Mouse (Mus musculus) bone marrow, adult 2 months (tissue): ENCODE measurements around the gene Rras2. TPM values are rescaled to one million over a fixed set of nuclear protein-coding genes. Genes with fewer than 3 reads are reported as not detected.
A peak's percentile ranks its signal among the peaks of the same experiment; 100 is the strongest.

ENCODE experiments used
- H3K27ac ChIP-seq: fragments of 200-500 bp; 2 replicates; pipeline ENCODE4 v1.5.1; 2012; ENCODE audit warnings: low read depth, mild to moderate bottlenecking, control low read depth, inconsistent platforms, low read length; ENCODE audit not compliant: control insufficient read depth, poor library complexity, insufficient read depth
- H3K4me1 ChIP-seq: fragments of 200-500 bp; 2 replicates; pipeline ENCODE4 v1.6.1; 2011; ENCODE audit warnings: low read length; ENCODE audit not compliant: control insufficient read depth, insufficient read depth
- H3K4me3 ChIP-seq: fragments of 200-500 bp; replicated peaks from 2 replicates; pipeline ENCODE3; 2011; ENCODE audit warnings: mild to moderate bottlenecking, low read depth, low read length, control low read depth; ENCODE audit not compliant: control insufficient read depth
- CTCF ChIP-seq: fragments of 200-500 bp; IDR thresholded peaks from 2 replicates; pipeline ENCODE4 v1.5.1; 2011; ENCODE audit warnings: low read length, control low read depth; ENCODE audit not compliant: control insufficient read depth, insufficient read depth
- POLR2A ChIP-seq: fragments of 200-500 bp; IDR thresholded peaks from 2 replicates; pipeline ENCODE4 v1.6.1; 2011; ENCODE audit warnings: low read depth, mild to moderate bottlenecking, control low read depth, low read length, borderline replicate concordance; ENCODE audit not compliant: control insufficient read depth
- WGBS: fragments of 180-500 bp; shearing (Covaris S2); methylation state at CpG from one replicate; pipeline ENCODE4 v1.1.7; 2018; 5-methylcytosine and 5-hydroxymethylcytosine counted together
- polyA plus RNA-seq: library from polyadenylated mRNA; stranded (reverse); fragments of >200 nt; gene quantifications from 2 replicates; pipeline ENCODE4 v1.2.4, GENCODE M21; 2011; ENCODE audit warnings: low replicate concordance; ENCODE audit not compliant: missing spikeins, insufficient read depth, insufficient read length

Rras2 gene
- 2.7 and 11.5 TPM in 2 replicates for polyA plus RNA-seq

GRCm38 (mm10) chr7:114117444-114117905 lies at the start of gene Rras2:
Gene Rras2 (minus strand): TSS chr7:114117781.
- TF ChIP-seq POLR2A (peak; percentile 70; the same call in 1 of the 2 replicates), CTCF (no peak)
- Histone ChIP-seq H3K4me1 (no peaks in the 10 kb centered on the region), H3K4me3 (peak within 1 kb of the TSS; percentile 69), H3K27ac (peak within 1 kb of the TSS; percentile 69; the same call in 1 of the 2 replicates)
- WGBS, result 1% methylated on average over 54 of the region's 55 CpGs

- 55% methylated on average over 5 of the region's 5 CpGs for WGBS
- Histone ChIP-seq H3K27ac (no peak overlapping the region), H3K4me1 (no peaks in the 10 kb centered on the region), H3K4me3 (no peak overlapping the region)
- TF ChIP-seq CTCF (no peak), POLR2A (no peak)
Observed at GRCm38 (mm10) chr7:114162975-114163374, 45.4 kb upstream of the Rras2 start.

DNA sequence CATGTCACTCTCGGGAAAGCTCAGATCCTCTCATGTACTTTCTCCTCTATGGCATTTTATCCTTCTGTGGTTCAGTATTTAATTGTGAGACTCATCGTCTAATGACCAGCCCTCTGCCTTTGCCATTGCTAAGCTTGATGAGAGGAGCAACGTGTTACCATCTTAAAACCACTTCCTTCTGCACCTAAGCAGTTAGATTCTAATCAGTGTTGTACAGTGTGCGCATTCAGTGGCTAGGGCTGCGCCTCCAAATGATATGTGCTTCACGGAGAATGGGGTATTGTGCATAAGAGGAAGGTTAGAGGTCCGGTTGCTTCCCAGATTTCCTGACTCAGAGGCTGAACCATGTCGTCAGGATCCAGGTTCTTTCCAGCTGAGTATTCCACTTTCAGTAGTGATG lies 43.5 kb upstream of the Rras2 start:
- 15% methylated on average over 8 of the region's 8 CpGs for WGBS
- Histone ChIP-seq H3K4me3 (no peak overlapping the region), H3K27ac (no peak overlapping the region), H3K4me1 (no peaks in the 10 kb centered on the region)
- TF ChIP-seq CTCF, result no peak
- no peak for TF ChIP-seq POLR2A

GRCm38 (mm10) chr7:114157716-114158278 lies 40.2 kb upstream of the Rras2 start:
- H3K27ac ChIP-seq, result no peak overlapping the region
- no peak overlapping the region for H3K4me3 ChIP-seq
- no peak for TF ChIP-seq POLR2A
- TF ChIP-seq CTCF, result no peak
- WGBS, result 81% methylated on average over 12 of the region's 12 CpGs
- no peaks in the 10 kb centered on the region for H3K4me1 ChIP-seq

DNA sequence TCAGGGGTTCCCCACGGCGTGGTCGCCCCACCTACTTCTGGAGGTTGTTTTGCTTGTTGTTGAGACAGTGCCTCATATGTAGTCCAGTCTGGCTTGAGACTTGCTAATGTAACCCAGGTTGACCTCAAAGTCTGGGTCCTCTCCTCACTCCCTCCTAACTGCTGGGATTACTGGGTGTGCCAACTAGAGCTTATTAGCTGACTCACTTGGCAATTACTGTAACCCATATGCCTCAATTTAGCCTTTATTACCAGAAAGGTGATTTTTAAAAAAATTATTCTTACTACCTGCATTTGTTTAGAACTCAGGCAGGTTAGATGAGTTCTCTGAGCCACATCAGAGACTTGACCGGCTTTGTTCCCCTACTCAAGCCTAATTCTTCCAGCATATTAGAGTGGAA lies 38.8 kb upstream of the Rras2 start:
- H3K4me1 ChIP-seq, result no peaks in the 10 kb centered on the region
- H3K4me3 ChIP-seq, result no peak overlapping the region
- H3K27ac ChIP-seq, result no peak overlapping the region
- TF ChIP-seq POLR2A (no peak), CTCF (no peak)
- WGBS, result 83% methylated on average over 4 of the region's 4 CpGs

- 68% methylated on average over 5 of the region's 5 CpGs for WGBS
- TF ChIP-seq CTCF, result no peak
- no peak for TF ChIP-seq POLR2A
- Histone ChIP-seq H3K4me3 (no peak overlapping the region), H3K27ac (no peak overlapping the region), H3K4me1 (no peaks in the 10 kb centered on the region)
Observed at GRCm38 (mm10) chr7:114155053-114155865, 37.7 kb upstream of the Rras2 start.

DNA sequence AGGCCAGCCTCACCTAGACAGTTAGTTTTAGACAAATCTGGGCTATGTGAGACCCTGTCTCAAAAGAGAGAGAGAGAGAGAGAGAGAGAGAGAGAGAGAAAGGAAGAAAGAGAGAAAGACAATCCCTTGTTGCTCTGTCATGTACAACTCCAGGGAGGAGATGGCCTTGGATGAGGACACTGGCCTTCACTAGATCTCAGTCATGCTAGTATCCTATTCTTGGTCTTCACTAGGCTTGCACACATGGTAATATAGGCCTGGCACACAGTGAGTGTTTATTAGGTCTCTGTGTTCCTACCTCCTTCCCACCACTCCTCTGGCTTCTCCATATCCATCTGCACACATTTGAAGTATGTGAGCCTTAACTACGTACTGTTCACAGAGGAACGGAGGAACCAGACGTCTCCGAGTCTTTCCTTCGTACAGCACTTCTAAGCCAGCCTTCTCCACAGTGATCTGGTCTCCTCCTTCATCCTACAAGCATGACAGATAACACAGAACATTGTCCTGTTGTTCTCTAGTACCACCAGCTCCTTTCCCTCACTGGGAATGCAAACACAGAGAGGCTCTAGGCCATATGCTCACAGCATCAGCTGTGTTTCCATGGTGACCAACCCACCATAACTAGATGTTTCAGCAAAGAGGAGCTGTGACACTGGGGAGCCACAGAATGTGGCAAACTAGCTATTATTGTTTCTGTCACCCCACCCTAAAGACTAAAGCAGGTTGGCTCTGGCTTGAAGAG lies 33.6 kb upstream of the Rras2 start:
- 87% methylated on average over 5 of the region's 5 CpGs for WGBS
- Histone ChIP-seq H3K4me1 (no peaks in the 10 kb centered on the region), H3K27ac (no peak overlapping the region), H3K4me3 (no peak overlapping the region)
- TF ChIP-seq CTCF (no peak), POLR2A (no peak)

- 81% methylated on average over 6 of the region's 6 CpGs for WGBS
- Histone ChIP-seq H3K4me3 (no peak overlapping the region), H3K4me1 (no peaks in the 10 kb centered on the region), H3K27ac (no peak overlapping the region)
- TF ChIP-seq POLR2A (no peak), CTCF (no peak)
Observed at GRCm38 (mm10) chr7:114149564-114149963, 32.0 kb upstream of the Rras2 start.
